Mouse (Mus musculus) intestine, embryonic 15.5 days (tissue): ENCODE data around the gene Eng. TPM values are rescaled to one million over a fixed set of nuclear protein-coding genes. Genes with fewer than 3 reads are reported as not detected.
A peak's percentile ranks its signal among the peaks of the same experiment; 100 is the strongest.

Source experiments
- ATAC-seq: fragments of 200-750 bp; cut with Nextera tagmentation; 2 replicates; pipeline ENCODE4 v1.8.0; 2017; ENCODE audit warnings: moderate TSS enrichment, moderate library complexity
- H3K27ac ChIP-seq: fragments of 300-500 bp; sonication (generic); 2 replicates; pipeline ENCODE4 v1.5.1; 2015; ENCODE audit warnings: mild to moderate bottlenecking, inconsistent platforms
- H3K27me3 ChIP-seq: fragments of 300-500 bp; sonication (generic); replicated peaks from 2 replicates; pipeline ENCODE4 v1.6.1; 2015; ENCODE audit warnings: inconsistent platforms
- H3K36me3 ChIP-seq: fragments of 300-500 bp; sonication (generic); 2 replicates; pipeline ENCODE4 v1.6.1; 2015; ENCODE audit warnings: inconsistent platforms
- H3K4me1 ChIP-seq: fragments of 300-500 bp; sonication (generic); replicated peaks from 2 replicates; pipeline ENCODE4 v1.6.1; 2015; ENCODE audit warnings: inconsistent platforms
- H3K4me2 ChIP-seq: fragments of 300-500 bp; sonication (generic); replicated peaks from 2 replicates; pipeline ENCODE4 v1.6.1; 2015; ENCODE audit warnings: mild to moderate bottlenecking, inconsistent platforms
- H3K4me3 ChIP-seq: fragments of 300-500 bp; sonication (generic); replicated peaks from 2 replicates; pipeline ENCODE4 v1.5.1; 2015; ENCODE audit warnings: inconsistent platforms
- H3K9ac ChIP-seq: fragments of 300-500 bp; sonication (generic); 2 replicates; pipeline ENCODE4 v1.6.1; 2015; ENCODE audit warnings: inconsistent platforms
- H3K9me3 ChIP-seq: fragments of 300-500 bp; sonication (generic); 2 replicates; pipeline ENCODE4 v1.6.1; 2016; ENCODE audit warnings: inconsistent platforms
- WGBS: fragments of 180-500 bp; shearing (Covaris S2); methylation state at CpG from one replicate; pipeline ENCODE4 v1.1.7; 2015; 5-methylcytosine and 5-hydroxymethylcytosine counted together
- polyA plus RNA-seq: library from polyadenylated mRNA; unstranded; fragments of >200 nt; fragmentation: Nextera tagmentation; extraction: Ambion mirVana; gene quantifications from 2 replicates; pipeline ENCODE4 v1.2.1, GENCODE M21; 2015

Eng gene
- polyA plus RNA-seq, 1 experiment from 2014 or later, result 62.6 TPM

- 20% methylated on average over 11 of the region's 11 CpGs for WGBS
- H3K9me3 ChIP-seq, result no peaks in the 10 kb centered on the region
- no peak overlapping the region for H3K9ac ChIP-seq
- H3K4me2 ChIP-seq, result 0 out of 2 replicates have a peak overlapping the region, but pooled peaks have one; percentile 2
- H3K36me3 ChIP-seq, result no peaks in the 10 kb centered on the region
- no peak overlapping the region for H3K4me3 ChIP-seq
- peaks cover 14% of the 10 kb centered on the region for H3K4me1 ChIP-seq
- ATAC-seq, result peak; percentile 66
- H3K27ac ChIP-seq, result peak overlapping the region; percentile 70
- no peaks in the 10 kb centered on the region for H3K27me3 ChIP-seq
These were observed 8.6 kb upstream of the Eng start for GRCm38 (mm10) chr2:32637778-32638281.

GRCm38 (mm10) chr2:32639632-32640031 lies 6.8 kb upstream of the Eng start:
- H3K4me3 ChIP-seq, result no peak overlapping the region
- no peak overlapping the region for H3K4me2 ChIP-seq
- no peak for ATAC-seq
- no peak overlapping the region for H3K27ac ChIP-seq
- WGBS, result 73% methylated on average over 1 of the region's 1 CpGs
- no peak overlapping the region for H3K9ac ChIP-seq
- no peaks in the 10 kb centered on the region for H3K27me3 ChIP-seq
- H3K9me3 ChIP-seq, result no peaks in the 10 kb centered on the region
- peaks cover 19% of the 10 kb centered on the region for H3K4me1 ChIP-seq
- no peaks in the 10 kb centered on the region for H3K36me3 ChIP-seq

- WGBS, result 61% methylated on average over 6 of the region's 6 CpGs
- H3K9ac ChIP-seq, result no peak overlapping the region
These were observed 5.8 kb upstream of the Eng start for GRCm38 (mm10) chr2:32640550-32641051.

GRCm38 (mm10) chr2:32641810-32642209 lies 4.6 kb upstream of the Eng start:
- no peak overlapping the region for H3K4me2 ChIP-seq
- no peaks in the 10 kb centered on the region for H3K27me3 ChIP-seq
- H3K9ac ChIP-seq, result no peak overlapping the region
- peaks cover 36% of the 10 kb centered on the region for H3K4me1 ChIP-seq
- H3K9me3 ChIP-seq, result no peaks in the 10 kb centered on the region
- no peak overlapping the region for H3K4me3 ChIP-seq
- WGBS, result 88% methylated on average over 5 of the region's 5 CpGs
- no peak overlapping the region for H3K27ac ChIP-seq
- H3K36me3 ChIP-seq, result no peaks in the 10 kb centered on the region
- ATAC-seq, result no peak

More at GRCm38 (mm10) chr2:32640550-32641051, 5.8 kb upstream of the Eng start:
- Histone ChIP-seq H3K9me3 (no peaks in the 10 kb centered on the region), H3K4me1 (peaks cover 26% of the 10 kb centered on the region), H3K27ac (no peak overlapping the region), H3K27me3 (no peaks in the 10 kb centered on the region), H3K36me3 (no peaks in the 10 kb centered on the region), H3K4me3 (no peak overlapping the region), H3K4me2 (no peak overlapping the region)
- no peak for ATAC-seq

- Histone ChIP-seq H3K4me3 (no peak overlapping the region), H3K36me3 (no peaks in the 10 kb centered on the region), H3K9me3 (no peaks in the 10 kb centered on the region), H3K27me3 (no peaks in the 10 kb centered on the region), H3K4me2 (no peak overlapping the region), H3K9ac (no peak overlapping the region), H3K4me1 (peaks cover 35% of the 10 kb centered on the region), H3K27ac (no peak overlapping the region)
- WGBS, result 61% methylated on average over 7 of the region's 7 CpGs
- no peak; the same call in 1 of the 2 replicates for ATAC-seq
These were observed 3.6 kb upstream of the Eng start for GRCm38 (mm10) chr2:32642813-32643212.

GRCm38 (mm10) chr2:32644083-32644482 lies 2.3 kb upstream of the Eng start:
- no peaks in the 10 kb centered on the region for H3K36me3 ChIP-seq
- no peak overlapping the region for H3K9ac ChIP-seq
- ATAC-seq, result no peak
- no peak overlapping the region for H3K4me2 ChIP-seq
- H3K27me3 ChIP-seq, result no peaks in the 10 kb centered on the region
- H3K9me3 ChIP-seq, result no peaks in the 10 kb centered on the region
- H3K4me3 ChIP-seq, result no peak overlapping the region
- peaks cover 31% of the 10 kb centered on the region for H3K4me1 ChIP-seq
- WGBS, result 62% methylated on average over 9 of the region's 9 CpGs
- no peak overlapping the region for H3K27ac ChIP-seq

- no peaks in the 10 kb centered on the region for H3K9me3 ChIP-seq
- H3K4me2 ChIP-seq, result no peak overlapping the region
- H3K27me3 ChIP-seq, result no peaks in the 10 kb centered on the region
- H3K4me1 ChIP-seq, result peaks cover 31% of the 10 kb centered on the region
- 83% methylated on average over 8 of the region's 8 CpGs for WGBS
- ATAC-seq, result no peak
- H3K4me3 ChIP-seq, result no peak overlapping the region
- H3K36me3 ChIP-seq, result no peaks in the 10 kb centered on the region
- H3K27ac ChIP-seq, result 0 out of 2 replicates have a peak overlapping the region, but pooled peaks have one; percentile 81
- no peak overlapping the region for H3K9ac ChIP-seq
These were observed 1.5 kb upstream of the Eng start for GRCm38 (mm10) chr2:32644799-32645475.

- no peaks in the 10 kb centered on the region for H3K36me3 ChIP-seq
- H3K9ac ChIP-seq, result no peak overlapping the region
- H3K27ac ChIP-seq, result peak overlapping the region; percentile 81
- no peak overlapping the region for H3K4me3 ChIP-seq
- no peak for ATAC-seq
- H3K9me3 ChIP-seq, result no peaks in the 10 kb centered on the region
- H3K27me3 ChIP-seq, result no peaks in the 10 kb centered on the region
- peaks cover 31% of the 10 kb centered on the region for H3K4me1 ChIP-seq
- no peak overlapping the region for H3K4me2 ChIP-seq
- WGBS, result 70% methylated on average over 3 of the region's 3 CpGs
These were observed 748 bp upstream of the Eng start for GRCm38 (mm10) chr2:32645647-32646046.

- Histone ChIP-seq H3K27me3 (no peaks in the 10 kb centered on the region), H3K4me2 (peak overlapping the region; percentile 58), H3K9ac (peak overlapping the region; percentile 15; the same call in 1 of the 2 replicates), H3K27ac (no peak overlapping the region), H3K4me1 (peaks cover 34% of the 10 kb centered on the region), H3K4me3 (peak overlapping the region; percentile 43), H3K9me3 (no peaks in the 10 kb centered on the region), H3K36me3 (no peaks in the 10 kb centered on the region)
- no peak for ATAC-seq
- 80% methylated on average over 7 of the region's 7 CpGs for WGBS
These were observed 971 bp downstream of the Eng start for GRCm38 (mm10) chr2:32647366-32647765.

GRCm38 (mm10) chr2:32653764-32654163 lies 7.4 kb downstream of the Eng start:
- Histone ChIP-seq H3K4me1 (peaks cover 25% of the 10 kb centered on the region), H3K4me3 (no peak overlapping the region), H3K4me2 (0 out of 2 replicates have a peak overlapping the region, but pooled peaks have one; percentile 22), H3K27me3 (no peaks in the 10 kb centered on the region), H3K9ac (no peak overlapping the region), H3K9me3 (no peaks in the 10 kb centered on the region), H3K27ac (no peak overlapping the region), H3K36me3 (no peaks in the 10 kb centered on the region)
- no peak for ATAC-seq
- 42% methylated on average over 7 of the region's 7 CpGs for WGBS

- no peak overlapping the region; the same call in 1 of the 2 replicates for H3K4me2 ChIP-seq
- 63% methylated on average over 14 of the region's 14 CpGs for WGBS
- peaks cover 25% of the 10 kb centered on the region for H3K4me1 ChIP-seq
- H3K36me3 ChIP-seq, result no peaks in the 10 kb centered on the region
- peak overlapping the region; percentile 74 for H3K27ac ChIP-seq
- no peak; the same call in 1 of the 2 replicates for ATAC-seq
- H3K9ac ChIP-seq, result no peak overlapping the region
- no peak overlapping the region for H3K4me3 ChIP-seq
- no peaks in the 10 kb centered on the region for H3K27me3 ChIP-seq
- H3K9me3 ChIP-seq, result no peaks in the 10 kb centered on the region
These were observed 8.5 kb downstream of the Eng start for GRCm38 (mm10) chr2:32654743-32655393.

GRCm38 (mm10) chr2:32655394-32655744 lies 9.0 kb downstream of the Eng start:
- H3K9me3 ChIP-seq, result no peaks in the 10 kb centered on the region
- H3K27ac ChIP-seq, result peak overlapping the region; percentile 74
- H3K4me1 ChIP-seq, result peaks cover 25% of the 10 kb centered on the region
- ATAC-seq, result no peak
- no peaks in the 10 kb centered on the region for H3K27me3 ChIP-seq
- H3K4me2 ChIP-seq, result no peak overlapping the region
- no peak overlapping the region for H3K4me3 ChIP-seq
- WGBS, result 77% methylated on average over 3 of the region's 3 CpGs
- H3K36me3 ChIP-seq, result no peaks in the 10 kb centered on the region
- H3K9ac ChIP-seq, result no peak overlapping the region
